Mouse (Mus musculus) liver, embryonic 12.5 days (tissue): ENCODE data around the gene Secisbp2. TPM values are rescaled to one million over a fixed set of nuclear protein-coding genes. Genes with fewer than 3 reads are reported as not detected.

Experiments
- ATAC-seq: fragments of 200-750 bp; cut with Nextera tagmentation; 2 replicates; pipeline ENCODE4 v1.8.0; 2017; ENCODE audit warnings: moderate number of reproducible peaks, mild to moderate bottlenecking, moderate library complexity
- H3K27ac ChIP-seq: fragments of 300-500 bp; sonication (generic); 2 replicates; pipeline ENCODE4 v1.5.1; 2016; ENCODE audit warnings: mild to moderate bottlenecking
- H3K27me3 ChIP-seq: fragments of 300-500 bp; sonication (generic); replicated peaks from 2 replicates; pipeline ENCODE4 v1.6.1; 2016; ENCODE audit warnings: mild to moderate bottlenecking, moderate library complexity
- H3K36me3 ChIP-seq: fragments of 300-500 bp; sonication (generic); 2 replicates; pipeline ENCODE4 v1.6.1; 2016; ENCODE audit warnings: mild to moderate bottlenecking, moderate library complexity
- H3K4me1 ChIP-seq: fragments of 300-500 bp; sonication (generic); 2 replicates; pipeline ENCODE4 v1.6.1; 2016
- H3K4me2 ChIP-seq: fragments of 300-500 bp; sonication (generic); 2 replicates; pipeline ENCODE4 v1.6.1; 2016; ENCODE audit warnings: mild to moderate bottlenecking, moderate library complexity
- H3K4me3 ChIP-seq: fragments of 300-500 bp; sonication (generic); 2 replicates; pipeline ENCODE4 v1.5.1; 2016; ENCODE audit warnings: mild to moderate bottlenecking, moderate library complexity
- H3K9ac ChIP-seq: fragments of 300-500 bp; sonication (generic); 2 replicates; pipeline ENCODE4 v1.6.1; 2016; ENCODE audit warnings: mild to moderate bottlenecking, moderate library complexity
- H3K9me3 ChIP-seq: fragments of 300-500 bp; sonication (generic); replicated peaks from 2 replicates; pipeline ENCODE4 v1.6.1; 2016; ENCODE audit warnings: mild to moderate bottlenecking, moderate library complexity
- WGBS: fragments of 180-500 bp; shearing (Covaris S2); methylation state at CpG from one replicate; pipeline ENCODE4 v1.1.7; 2016; ENCODE audit not compliant: insufficient replicate concordance; 5-methylcytosine and 5-hydroxymethylcytosine counted together
- polyA plus RNA-seq: library from polyadenylated mRNA; unstranded; fragments of >200 nt; fragmentation: Nextera tagmentation; extraction: Ambion mirVana; gene quantifications from 2 replicates; pipeline ENCODE4 v1.2.1, GENCODE M21; 2016

Secisbp2 gene
- polyA plus RNA-seq, 1 experiment from 2014 or later, result 22.7 TPM

- H3K9ac ChIP-seq, result no peak overlapping the region
- H3K36me3 ChIP-seq, result peaks cover 36% of the 10 kb centered on the region
- H3K27ac ChIP-seq, result no peak overlapping the region
- no peaks in the 10 kb centered on the region for H3K27me3 ChIP-seq
- no peaks in the 10 kb centered on the region for H3K9me3 ChIP-seq
- no peak for ATAC-seq
- WGBS, result 70% methylated on average over 5 of the region's 5 CpGs
- H3K4me1 ChIP-seq, result peaks cover 25% of the 10 kb centered on the region
- no peak overlapping the region for H3K4me2 ChIP-seq
- no peak overlapping the region for H3K4me3 ChIP-seq
Measured at GRCm38 (mm10) chr13:51723114-51723513, 71.6 kb downstream of the Secisbp2 start.

GRCm38 (mm10) chr13:51724566-51724965 is 73.1 kb downstream of the Secisbp2 start:
- no peak for ATAC-seq

GRCm38 (mm10) chr13:51725446-51725845 is 73.9 kb downstream of the Secisbp2 start:
- Histone ChIP-seq H3K4me3 (no peak overlapping the region), H3K27ac (no peak overlapping the region), H3K4me2 (no peak overlapping the region), H3K27me3 (no peaks in the 10 kb centered on the region), H3K36me3 (peaks cover 13% of the 10 kb centered on the region; the same call in 1 of the 2 replicates), H3K9me3 (no peaks in the 10 kb centered on the region), H3K9ac (no peak overlapping the region), H3K4me1 (peaks cover 48% of the 10 kb centered on the region)
- ATAC-seq, result no peak
- WGBS, result 88% methylated on average over 7 of the region's 7 CpGs

More at GRCm38 (mm10) chr13:51724566-51724965, 73.1 kb downstream of the Secisbp2 start:
- Histone ChIP-seq H3K27me3 (no peaks in the 10 kb centered on the region), H3K4me3 (no peak overlapping the region), H3K27ac (no peak overlapping the region), H3K9ac (no peak overlapping the region), H3K4me2 (no peak overlapping the region), H3K36me3 (peaks cover 22% of the 10 kb centered on the region), H3K9me3 (no peaks in the 10 kb centered on the region), H3K4me1 (peaks cover 40% of the 10 kb centered on the region)
- 74% methylated on average over 6 of the region's 6 CpGs for WGBS

GRCm38 (mm10) chr13:51725926-51726574 is 74.6 kb downstream of the Secisbp2 start:
- Histone ChIP-seq H3K4me2 (no peak overlapping the region), H3K4me1 (peaks cover 53% of the 10 kb centered on the region), H3K36me3 (peaks cover 11% of the 10 kb centered on the region; the same call in 1 of the 2 replicates), H3K9ac (no peak overlapping the region), H3K4me3 (no peak overlapping the region), H3K27me3 (no peaks in the 10 kb centered on the region), H3K9me3 (no peaks in the 10 kb centered on the region), H3K27ac (no peak overlapping the region)
- ATAC-seq, result peak; percentile 76
- WGBS, result 67% methylated on average over 8 of the region's 8 CpGs

GRCm38 (mm10) chr13:51727364-51727763 is 75.9 kb downstream of the Secisbp2 start:
- no peak overlapping the region for H3K9ac ChIP-seq
- H3K36me3 ChIP-seq, result peaks cover 9% of the 10 kb centered on the region; the same call in 1 of the 2 replicates
- H3K27ac ChIP-seq, result peak overlapping the region; percentile 52
- peaks cover 60% of the 10 kb centered on the region for H3K4me1 ChIP-seq
- no peaks in the 10 kb centered on the region for H3K9me3 ChIP-seq
- WGBS, result 79% methylated on average over 7 of the region's 7 CpGs
- no peak overlapping the region for H3K4me3 ChIP-seq
- no peak overlapping the region for H3K4me2 ChIP-seq
- ATAC-seq, result no peak
- no peaks in the 10 kb centered on the region for H3K27me3 ChIP-seq

- H3K9me3 ChIP-seq, result no peaks in the 10 kb centered on the region
- H3K27ac ChIP-seq, result peak overlapping the region; percentile 38; the same call in 1 of the 2 replicates
- WGBS, result 17% methylated on average over 4 of the region's 4 CpGs
- no peak overlapping the region for H3K4me2 ChIP-seq
- no peak overlapping the region for H3K4me3 ChIP-seq
- H3K36me3 ChIP-seq, result no peaks in the 10 kb centered on the region
- peaks cover 64% of the 10 kb centered on the region for H3K4me1 ChIP-seq
- no peak for ATAC-seq
- H3K9ac ChIP-seq, result no peak overlapping the region
- no peaks in the 10 kb centered on the region for H3K27me3 ChIP-seq
Measured at GRCm38 (mm10) chr13:51729887-51730361, 78.4 kb downstream of the Secisbp2 start.

GRCm38 (mm10) chr13:51731474-51731873 is 80.0 kb downstream of the Secisbp2 start:
- Histone ChIP-seq H3K4me3 (no peak overlapping the region), H3K27ac (no peak overlapping the region), H3K4me1 (peaks cover 72% of the 10 kb centered on the region), H3K27me3 (no peaks in the 10 kb centered on the region), H3K4me2 (no peak overlapping the region), H3K9ac (no peak overlapping the region), H3K9me3 (no peaks in the 10 kb centered on the region), H3K36me3 (no peaks in the 10 kb centered on the region)
- ATAC-seq, result no peak
- WGBS, result 84% methylated on average over 7 of the region's 7 CpGs

- H3K27me3 ChIP-seq, result no peaks in the 10 kb centered on the region
- WGBS, result 83% methylated on average over 14 of the region's 14 CpGs
- no peaks in the 10 kb centered on the region for H3K9me3 ChIP-seq
- no peak for ATAC-seq
- H3K4me3 ChIP-seq, result no peak overlapping the region
- H3K4me1 ChIP-seq, result peaks cover 73% of the 10 kb centered on the region
- H3K9ac ChIP-seq, result no peak overlapping the region
- H3K4me2 ChIP-seq, result no peak overlapping the region
- H3K27ac ChIP-seq, result peak overlapping the region; percentile 22; the same call in 1 of the 2 replicates
- no peaks in the 10 kb centered on the region for H3K36me3 ChIP-seq
Measured at GRCm38 (mm10) chr13:51732097-51732664, 80.7 kb downstream of the Secisbp2 start.

Other genes with a start within 250 kb of the Secisbp2 start
- 4.8 and 5.5 TPM in 2 replicates for gene S1pr3, start 243.1 kb upstream of the Secisbp2 start, polyA plus RNA-seq
- not detected in 2 replicates for gene Shc3, start 82.3 kb upstream of the Secisbp2 start, polyA plus RNA-seq
- 405 and 413 TPM in 2 replicates for gene Cks2, start 6.5 kb upstream of the Secisbp2 start, polyA plus RNA-seq
- 10.8 TPM in 2 replicates for gene Sema4d, start 142.1 kb downstream of the Secisbp2 start, polyA plus RNA-seq
- gene Gadd45g, start 195.0 kb downstream of the Secisbp2 start, polyA plus RNA-seq, result 22.2 and 23.3 TPM in 2 replicates